Mouse (Mus musculus): ENCODE data around the gene Tspan15. TPM values are rescaled to one million over a fixed set of nuclear protein-coding genes. Genes with fewer than 3 reads are reported as not detected.

The Tspan15 gene
- polyA plus RNA-seq, 1 experiment from 2014 or later, result 96.8 TPM

GRCm38 (mm10) chr10:62190821-62191220 is 40.2 kb downstream of the Tspan15 start:
- Histone ChIP-seq H3K4me1 (replicated peaks; ENCODE audit: control insufficient read depth, insufficient read depth, low read length) (peaks cover 4% of the 10 kb centered on the region; the same call in 1 of the 2 replicates), H3K27ac (ENCODE audit: low read depth, low read length) (no peak overlapping the region), H3K9ac (ENCODE audit: low read depth, low read length) (no peak overlapping the region), H3K27me3 (replicated peaks; ENCODE audit: control insufficient read depth, insufficient read depth, low read length) (no peaks in the 10 kb centered on the region), H3K9me3 (ENCODE audit: control insufficient read depth) (no peaks in the 10 kb centered on the region), H3K36me3 (ENCODE audit: control insufficient read depth, insufficient read depth) (peaks cover 30% of the 10 kb centered on the region; the same call in 1 of the 2 replicates), H3K4me3 (ENCODE audit: low read depth, low read length) (no peak overlapping the region), H3K4me2 (replicated peaks; ENCODE audit: low read depth) (no peak overlapping the region)
- ATAC-seq, result no peak
- WGBS, result 91% methylated on average over 7 of the region's 7 CpGs
- TF ChIP-seq CTCF (IDR thresholded peaks at IDR 0.05; ENCODE audit: low read depth), result no peak

DNA sequence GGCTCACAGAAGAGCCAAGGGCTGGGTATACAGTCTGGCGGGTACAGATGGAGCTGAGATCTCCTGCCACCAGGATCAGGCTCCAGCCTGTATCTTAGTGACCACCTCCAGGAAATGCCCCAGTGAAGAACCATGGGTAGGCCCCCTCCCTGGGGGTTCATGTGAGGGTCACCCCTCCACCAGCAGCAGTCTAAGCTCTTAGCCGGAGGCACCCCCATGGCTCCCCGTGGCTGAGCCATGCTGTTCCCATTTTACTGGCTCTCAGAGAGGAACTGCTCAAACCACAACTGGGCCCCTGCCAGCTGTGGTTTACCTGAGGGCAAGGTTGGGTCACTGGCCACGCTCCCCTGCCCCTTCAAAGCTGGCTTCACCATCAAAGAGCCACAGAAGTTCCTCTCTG is 41.1 kb downstream of the Tspan15 start:
- Histone ChIP-seq H3K27ac (ENCODE audit: low read depth, low read length) (no peak overlapping the region), H3K4me1 (replicated peaks; ENCODE audit: control insufficient read depth, insufficient read depth, low read length) (no peaks in the 10 kb centered on the region), H3K9ac (ENCODE audit: low read depth, low read length) (no peak overlapping the region), H3K36me3 (ENCODE audit: control insufficient read depth, insufficient read depth) (peaks cover 30% of the 10 kb centered on the region; the same call in 1 of the 2 replicates), H3K9me3 (ENCODE audit: control insufficient read depth) (no peaks in the 10 kb centered on the region), H3K4me3 (ENCODE audit: low read depth, low read length) (no peak overlapping the region), H3K4me2 (replicated peaks; ENCODE audit: low read depth) (no peak overlapping the region), H3K27me3 (replicated peaks; ENCODE audit: control insufficient read depth, insufficient read depth, low read length) (no peaks in the 10 kb centered on the region)
- TF ChIP-seq CTCF (IDR thresholded peaks at IDR 0.05; ENCODE audit: low read depth), result no peak
- WGBS, result 89% methylated on average over 4 of the region's 4 CpGs
- ATAC-seq, result no peak

DNA sequence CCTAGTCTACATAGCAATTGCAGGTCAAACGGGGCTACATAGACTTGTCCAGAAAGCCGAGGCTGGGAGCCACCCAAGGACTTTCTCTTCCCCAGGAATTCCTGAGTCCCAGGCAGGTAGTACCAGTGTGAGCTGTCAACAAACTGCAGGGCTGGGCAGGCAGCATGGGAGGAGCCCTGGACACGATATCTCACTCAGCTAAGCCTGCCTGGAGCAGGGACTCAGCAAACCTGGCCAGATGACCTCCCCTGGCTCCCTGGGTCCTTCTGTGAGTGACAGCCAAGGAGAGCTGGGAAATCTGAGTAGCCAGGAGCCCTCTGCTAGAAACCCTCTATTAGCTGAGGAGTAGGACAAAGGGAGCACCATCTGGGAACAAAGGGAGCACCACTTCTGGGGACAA is 41.7 kb downstream of the Tspan15 start:
- Histone ChIP-seq H3K9ac (ENCODE audit: low read depth, low read length) (no peak overlapping the region), H3K36me3 (ENCODE audit: control insufficient read depth, insufficient read depth) (peaks cover 30% of the 10 kb centered on the region; the same call in 1 of the 2 replicates), H3K4me3 (ENCODE audit: low read depth, low read length) (no peak overlapping the region), H3K9me3 (ENCODE audit: control insufficient read depth) (no peaks in the 10 kb centered on the region), H3K27me3 (replicated peaks; ENCODE audit: control insufficient read depth, insufficient read depth, low read length) (no peaks in the 10 kb centered on the region), H3K4me2 (replicated peaks; ENCODE audit: low read depth) (no peak overlapping the region), H3K27ac (ENCODE audit: low read depth, low read length) (no peak overlapping the region), H3K4me1 (replicated peaks; ENCODE audit: control insufficient read depth, insufficient read depth, low read length) (no peaks in the 10 kb centered on the region)
- TF ChIP-seq CTCF (IDR thresholded peaks at IDR 0.05; ENCODE audit: low read depth), result no peak
- no peak for ATAC-seq
- WGBS, result 30% methylated on average over 3 of the region's 3 CpGs

GRCm38 (mm10) chr10:62186882-62187281 is 44.2 kb downstream of the Tspan15 start:
- no peak overlapping the region for H3K4me2 ChIP-seq (replicated peaks; ENCODE audit: low read depth)
- H3K36me3 ChIP-seq (ENCODE audit: control insufficient read depth, insufficient read depth), result peaks cover 22% of the 10 kb centered on the region; the same call in 1 of the 2 replicates
- H3K27me3 ChIP-seq (replicated peaks; ENCODE audit: control insufficient read depth, insufficient read depth, low read length), result no peaks in the 10 kb centered on the region
- ATAC-seq, result peak; percentile 48
- no peak overlapping the region for H3K27ac ChIP-seq (ENCODE audit: low read depth, low read length)
- 22% methylated on average over 7 of the region's 7 CpGs for WGBS
- no peak overlapping the region for H3K9ac ChIP-seq (ENCODE audit: low read depth, low read length)
- no peaks in the 10 kb centered on the region for H3K9me3 ChIP-seq (ENCODE audit: control insufficient read depth)
- TF ChIP-seq CTCF (IDR thresholded peaks at IDR 0.05; ENCODE audit: low read depth), result peak; percentile 95
- H3K4me1 ChIP-seq (replicated peaks; ENCODE audit: control insufficient read depth, insufficient read depth, low read length), result no peaks in the 10 kb centered on the region
- H3K4me3 ChIP-seq (ENCODE audit: low read depth, low read length), result no peak overlapping the region

- Histone ChIP-seq H3K27me3 (replicated peaks; ENCODE audit: control insufficient read depth, insufficient read depth, low read length) (no peaks in the 10 kb centered on the region), H3K27ac (ENCODE audit: low read depth, low read length) (no peak overlapping the region), H3K4me3 (ENCODE audit: low read depth, low read length) (no peak overlapping the region), H3K36me3 (ENCODE audit: control insufficient read depth, insufficient read depth) (peaks cover 5% of the 10 kb centered on the region; the same call in 1 of the 2 replicates), H3K4me1 (replicated peaks; ENCODE audit: control insufficient read depth, insufficient read depth, low read length) (no peaks in the 10 kb centered on the region), H3K4me2 (replicated peaks; ENCODE audit: low read depth) (no peak overlapping the region), H3K9me3 (ENCODE audit: control insufficient read depth) (no peaks in the 10 kb centered on the region), H3K9ac (ENCODE audit: low read depth, low read length) (no peak overlapping the region)
- WGBS, result under 1% methylated on average over 10 of the region's 10 CpGs
- peak; percentile 56; the same call in 1 of the 2 replicates for ATAC-seq
- peak; percentile 100 for TF ChIP-seq CTCF (IDR thresholded peaks at IDR 0.05; ENCODE audit: low read depth)
These were observed 48.0 kb downstream of the Tspan15 start for GRCm38 (mm10) chr10:62183053-62183452.

GRCm38 (mm10) chr10:62182471-62183014 is 48.5 kb downstream of the Tspan15 start:
- 76% methylated on average over 6 of the region's 6 CpGs for WGBS
- Histone ChIP-seq H3K27me3 (replicated peaks; ENCODE audit: control insufficient read depth, insufficient read depth, low read length) (no peaks in the 10 kb centered on the region), H3K9ac (ENCODE audit: low read depth, low read length) (no peak overlapping the region), H3K36me3 (ENCODE audit: control insufficient read depth, insufficient read depth) (peaks cover under 1% of the 10 kb centered on the region; the same call in 1 of the 2 replicates), H3K27ac (ENCODE audit: low read depth, low read length) (no peak overlapping the region), H3K9me3 (ENCODE audit: control insufficient read depth) (no peaks in the 10 kb centered on the region), H3K4me2 (replicated peaks; ENCODE audit: low read depth) (no peak overlapping the region), H3K4me1 (replicated peaks; ENCODE audit: control insufficient read depth, insufficient read depth, low read length) (no peaks in the 10 kb centered on the region), H3K4me3 (ENCODE audit: low read depth, low read length) (no peak overlapping the region)
- no peak; the same call in 1 of the 2 replicates for ATAC-seq
- TF ChIP-seq CTCF (IDR thresholded peaks at IDR 0.05; ENCODE audit: low read depth), result no peak

Data from intestine, postnatal 0 days (tissue).